Mouse (Mus musculus) G1E (cell line): ENCODE results near the gene Zmym2.

ENCODE experiments used
- CTCF ChIP-seq: IDR thresholded peaks from 2 replicates; pipeline ENCODE4 v1.5.1; 2012; ENCODE audit warnings: low read depth, low read length, inconsistent platforms, mixed read lengths
- GATA1 ChIP-seq: IDR thresholded peaks from 2 replicates; pipeline ENCODE4 v1.6.1; 2012; ENCODE audit warnings: borderline replicate concordance, low read length, inconsistent platforms, mixed read lengths
- GATA2 ChIP-seq: IDR thresholded peaks from 2 replicates; pipeline ENCODE4 v1.6.1; 2012; ENCODE audit warnings: low read depth, low read length, inconsistent platforms, borderline replicate concordance
- POLR2AphosphoS5 ChIP-seq: IDR thresholded peaks from 2 replicates; pipeline ENCODE4 v1.6.1; 2012; ENCODE audit warnings: low read depth, low read length, inconsistent platforms; ENCODE audit not compliant: insufficient replicate concordance
- TAL1 ChIP-seq: conservative IDR thresholded peaks from 2 replicates; pipeline ENCODE4 v1.6.1; 2012; ENCODE audit warnings: low read depth, low read length, inconsistent platforms, mixed read lengths

DNA sequence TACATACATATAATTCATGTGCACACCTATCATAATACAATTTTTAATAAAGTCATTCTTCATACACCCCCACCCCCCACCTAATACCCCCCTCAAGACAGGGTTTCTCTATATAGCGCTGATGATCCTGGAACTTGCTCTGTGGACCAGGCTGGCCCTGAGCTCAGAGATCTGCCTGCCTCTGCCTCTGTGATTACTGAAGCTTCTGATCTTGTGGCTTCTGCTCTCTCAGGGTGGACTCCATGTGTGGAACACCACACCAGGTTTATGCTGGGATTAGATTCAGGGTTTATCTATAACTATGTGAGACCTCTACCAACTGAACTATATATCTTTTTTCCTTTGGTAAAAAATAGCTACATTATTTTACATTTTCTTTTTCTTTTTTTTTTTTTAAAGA lies 10.1 kb downstream of the Zmym2 start:
- TF ChIP-seq CTCF (no peak), GATA1 (no peak), TAL1 (no peak), GATA2 (no peak), POLR2AphosphoS5 (no peak)
